Mouse (Mus musculus): ENCODE data around the gene Zfp444.
"Not testable (repeated sequence)": the region's sequence is repeated elsewhere in the genome, so short reads cannot be mapped to it uniquely, and the experiment has no call there.

The Zfp444 gene

DNA sequence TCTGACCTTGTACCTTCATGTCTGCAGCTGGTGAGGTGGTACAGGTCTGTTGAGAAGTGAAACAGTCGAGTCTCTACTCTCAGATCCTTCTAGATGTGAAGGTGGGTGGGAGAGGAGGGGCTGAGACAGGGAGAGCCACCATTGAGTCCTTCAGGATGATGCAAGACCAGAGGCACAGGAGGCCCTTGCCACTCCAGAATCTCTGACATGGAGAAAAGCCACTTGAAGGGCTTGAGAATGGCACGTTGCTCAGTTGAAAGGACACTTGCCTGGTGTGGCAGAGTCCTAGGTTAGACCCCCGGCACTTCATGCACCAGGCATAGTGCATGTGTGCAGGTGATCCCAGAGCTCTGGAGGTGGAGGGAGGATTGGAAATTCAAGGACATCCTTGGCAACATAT, 10.5 kb upstream of the Zfp444 start:
- DNase-seq (ENCODE audit: low read depth), result no peak

DNA sequence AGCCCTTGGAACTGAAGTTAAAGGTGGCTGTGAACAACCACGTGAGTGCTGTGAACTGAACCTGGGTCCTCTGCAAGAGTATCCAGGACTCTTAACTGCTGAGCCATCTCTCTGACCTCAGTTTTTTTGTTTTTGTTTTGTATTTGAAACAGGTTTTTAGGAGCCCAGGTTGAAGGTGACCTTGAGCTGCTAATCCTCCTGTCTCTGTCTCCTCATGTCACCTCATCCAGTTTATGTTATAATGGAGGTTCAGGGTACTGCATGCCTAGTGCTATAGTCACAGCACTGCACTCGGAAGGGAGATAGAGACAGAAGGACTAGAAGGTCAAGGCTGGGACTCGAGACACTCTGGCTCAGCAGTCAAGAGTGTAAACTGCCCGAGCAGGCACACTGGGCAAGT, 9.9 kb upstream of the Zfp444 start:
- no peak for DNase-seq (ENCODE audit: low read depth)

DNA sequence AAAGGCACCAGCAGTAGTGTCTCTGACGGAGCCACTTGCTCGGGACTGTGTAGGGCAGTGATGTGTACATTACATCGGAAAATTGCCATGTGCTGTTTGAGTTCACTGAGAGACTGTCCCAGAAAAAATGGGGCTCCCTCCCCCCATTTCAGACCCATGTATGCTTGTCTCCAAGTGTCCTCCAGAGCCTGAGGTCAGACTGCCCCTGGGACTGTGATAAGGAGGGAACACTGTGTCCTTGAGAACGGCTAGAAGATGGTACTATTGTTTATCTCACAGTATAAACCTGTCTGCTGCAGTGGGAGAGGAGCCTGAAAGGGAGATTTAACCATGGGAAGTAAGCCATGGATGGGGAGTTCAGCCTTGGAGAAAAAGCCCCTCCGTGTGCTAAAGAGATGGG, 7.4 kb upstream of the Zfp444 start:
- no peak for DNase-seq (ENCODE audit: low read depth)

DNA sequence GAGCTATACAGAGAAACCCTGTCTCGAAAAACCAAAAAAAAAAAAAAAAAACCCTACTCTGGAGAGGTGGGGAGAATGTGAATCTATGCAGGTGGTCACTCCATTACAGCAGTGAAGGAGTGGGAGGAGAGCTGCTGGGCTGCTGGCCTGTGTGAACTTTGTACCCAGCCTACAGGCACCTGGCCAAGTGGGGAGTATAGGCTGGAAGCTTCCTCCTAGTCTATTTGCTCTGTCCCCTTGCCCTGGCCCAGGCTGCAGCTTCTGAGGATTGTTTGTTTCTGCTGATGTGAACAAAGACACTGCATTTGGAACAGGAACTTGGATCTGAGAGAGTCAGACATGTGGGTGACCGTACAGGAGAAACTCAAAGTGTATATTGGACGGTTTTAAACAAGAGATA, 2.6 kb upstream of the Zfp444 start:
- DNase-seq (ENCODE audit: low read depth), result no peak

DNA sequence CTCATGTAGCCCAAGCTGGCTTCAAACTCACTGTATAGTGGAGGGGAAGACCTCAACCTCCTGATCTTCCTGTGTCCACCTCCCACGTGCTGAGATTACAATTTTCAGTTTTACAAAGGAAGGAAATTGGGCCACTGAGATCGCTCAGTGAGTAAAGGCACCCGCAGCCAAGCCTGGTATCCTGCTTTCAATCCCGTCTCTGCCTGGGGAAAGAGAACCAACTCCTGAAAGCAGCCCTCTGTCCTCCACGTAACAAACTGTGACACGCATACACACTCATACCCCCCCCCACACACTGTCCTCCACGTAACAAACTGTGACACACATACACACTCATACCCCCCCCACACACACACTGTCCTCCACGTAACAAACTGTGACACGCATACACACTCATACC, 1.6 kb upstream of the Zfp444 start:
- DNase-seq (ENCODE audit: low read depth), result no peak

DNA sequence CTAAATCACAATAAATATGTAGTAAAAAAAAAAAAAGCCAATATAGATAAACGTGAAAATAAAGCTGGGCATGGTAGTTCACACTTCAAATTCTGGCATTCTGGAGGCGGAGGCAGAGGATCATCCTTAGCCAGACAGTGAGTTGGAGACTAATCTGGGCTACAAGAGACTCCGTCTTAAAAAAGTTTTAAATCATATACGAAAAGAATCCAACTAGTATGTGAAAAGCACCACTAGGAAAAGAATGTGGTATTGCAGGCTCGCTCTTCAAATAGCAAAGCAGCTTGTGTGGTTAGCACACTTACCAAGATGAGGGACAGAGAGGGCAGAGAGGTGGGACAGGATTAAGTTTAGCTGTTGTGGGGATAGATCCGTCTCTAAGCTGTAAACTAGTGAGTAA, 1.2 kb upstream of the Zfp444 start:
- DNase-seq (ENCODE audit: low read depth), result no peak

DNA sequence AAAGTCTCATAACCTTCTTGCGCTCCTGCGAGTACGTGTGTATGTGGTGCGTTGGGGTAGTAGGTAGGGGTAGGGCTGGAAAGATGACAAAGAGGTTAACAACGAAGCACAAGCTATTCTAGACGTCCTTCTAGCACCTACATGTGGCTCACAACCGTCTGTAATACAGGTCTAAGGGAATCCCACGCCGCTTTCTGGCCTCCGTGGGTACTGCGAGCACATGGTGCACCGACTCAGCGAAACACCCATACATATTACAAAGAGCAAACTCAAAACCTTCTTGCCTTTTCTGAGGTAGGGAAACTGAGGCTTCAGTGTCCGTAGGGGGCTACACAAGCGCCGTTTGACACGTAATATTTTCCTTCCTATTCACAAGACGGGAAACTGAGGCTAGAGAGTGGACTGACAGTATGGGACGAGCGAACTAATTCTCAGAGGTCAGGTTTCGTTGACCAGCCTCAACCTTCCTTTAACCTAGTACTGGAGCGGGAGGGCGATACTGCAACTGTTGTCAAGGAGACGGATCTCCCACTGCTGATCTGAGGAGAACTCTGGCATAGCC, 501 bp upstream of the Zfp444 start:
- DNase-seq (ENCODE audit: low read depth), result peak; percentile 85

DNA sequence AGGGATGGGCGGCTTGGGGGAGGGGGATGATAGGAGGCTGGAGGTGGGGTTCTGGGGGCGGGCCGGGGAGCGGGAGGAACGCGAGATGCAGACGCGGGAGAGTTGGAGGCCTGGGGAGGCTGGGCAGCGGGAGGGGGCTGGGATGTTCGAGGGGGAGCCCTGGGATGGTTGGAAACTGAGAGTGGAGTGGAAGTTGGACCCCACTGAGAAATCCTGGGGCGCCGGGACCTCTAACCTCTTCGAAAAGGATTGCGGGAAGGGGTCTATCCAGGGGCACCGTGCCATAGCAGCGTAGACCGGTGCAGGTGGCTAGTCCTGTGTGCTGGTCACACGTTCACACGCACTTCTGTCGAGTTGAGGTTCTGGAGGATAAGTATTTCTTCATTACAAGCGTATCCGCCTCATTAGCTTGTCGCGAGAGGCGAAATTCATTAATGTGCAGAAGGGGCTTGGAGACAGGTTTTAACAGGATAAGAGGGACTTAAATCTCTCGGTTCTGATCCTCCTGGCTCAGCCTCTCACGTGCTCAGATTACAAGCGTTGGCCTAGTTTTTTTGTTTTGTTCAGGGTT, 733 bp downstream of the Zfp444 start:
- peak; percentile 52 for DNase-seq (ENCODE audit: low read depth)

DNA sequence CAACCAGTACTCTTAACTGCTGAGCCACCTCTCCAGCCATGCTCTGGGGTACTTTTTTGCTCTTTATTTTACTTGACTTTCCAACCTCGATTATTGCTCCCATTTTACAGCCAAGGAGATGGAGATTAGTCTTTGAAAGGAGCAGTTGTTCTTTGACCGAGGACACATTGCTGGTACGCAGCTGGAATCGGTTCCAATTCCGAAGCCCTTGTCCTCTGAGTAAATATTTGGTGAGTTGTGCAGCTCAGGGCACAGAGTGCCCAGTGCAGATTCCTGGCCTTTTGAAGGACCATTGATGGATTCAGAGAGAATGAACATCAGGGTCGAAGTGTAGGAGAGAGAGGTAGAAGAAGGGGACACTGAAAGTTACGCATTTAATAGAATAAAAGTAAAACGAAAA, 1.8 kb downstream of the Zfp444 start:
- DNase-seq (ENCODE audit: low read depth), result no peak

DNA sequence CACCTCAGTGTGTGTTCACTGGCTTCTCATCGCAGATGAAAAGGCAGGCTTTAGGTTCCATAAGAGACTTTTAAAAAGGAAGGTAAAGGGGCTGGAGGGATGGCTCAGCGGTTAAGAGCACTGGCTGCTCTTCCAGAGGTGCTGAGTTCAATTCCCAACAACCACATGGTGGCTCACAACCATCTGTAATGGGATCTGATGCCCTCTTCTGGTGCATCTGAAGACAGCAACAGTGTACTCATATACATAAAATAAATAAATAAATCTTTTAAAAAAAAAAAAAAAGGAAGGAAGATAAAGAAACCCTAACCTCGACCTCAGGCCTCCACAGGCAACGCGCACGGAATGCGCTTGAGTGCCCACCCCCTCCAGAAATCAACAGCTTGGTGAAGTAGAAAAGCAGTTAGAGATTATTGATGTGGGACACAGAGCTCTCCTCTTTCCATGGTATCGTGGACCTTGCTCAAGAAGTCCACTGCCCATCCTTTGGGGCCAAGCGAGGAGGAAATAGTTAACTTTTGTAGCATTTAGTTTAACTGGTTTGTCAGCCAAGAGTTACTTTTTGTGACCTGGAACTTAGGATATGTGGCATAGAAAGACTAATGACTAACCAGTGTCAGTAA, 2.5 kb downstream of the Zfp444 start:
- not testable (repeated sequence) for DNase-seq (ENCODE audit: low read depth)

DNA sequence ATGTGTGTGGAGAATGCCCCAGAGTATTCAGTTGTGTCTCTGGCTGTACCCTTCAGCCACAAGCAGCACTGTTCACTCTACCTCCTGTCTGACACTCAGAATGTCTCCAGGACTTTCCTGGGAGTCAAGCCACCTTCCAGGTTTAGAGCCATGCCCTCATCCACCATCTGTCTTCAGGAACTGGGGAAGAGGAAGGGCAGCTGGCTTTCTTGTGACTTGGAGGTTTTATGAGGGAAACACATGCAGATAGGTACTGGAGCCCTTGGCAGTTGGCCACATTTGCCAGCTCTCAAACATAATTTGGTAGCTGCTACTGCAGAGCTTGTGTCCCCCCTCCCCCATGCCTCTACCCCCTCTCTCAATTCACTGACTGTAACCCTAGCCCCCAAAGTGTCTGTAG, 7.0 kb downstream of the Zfp444 start:
- DNase-seq (ENCODE audit: low read depth), result no peak

DNA sequence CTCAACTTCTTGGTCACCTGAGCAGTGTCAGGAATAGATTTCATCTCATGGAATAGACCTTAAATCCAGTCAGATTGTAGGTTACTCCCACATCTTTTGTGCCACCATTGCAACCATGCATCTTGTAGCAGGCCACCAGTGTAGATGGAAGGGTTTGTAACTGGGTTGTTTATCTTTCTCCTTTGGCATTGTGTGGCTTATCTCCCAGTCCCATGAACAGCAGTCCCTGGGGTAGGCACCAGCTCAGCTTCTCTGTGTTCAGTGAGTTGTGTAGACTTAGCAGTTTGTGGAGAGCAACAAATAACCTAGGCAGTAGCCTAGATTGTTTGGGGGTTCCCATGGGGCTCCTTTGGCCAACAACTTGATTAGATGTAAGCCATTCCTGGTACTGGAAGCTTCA, 10.9 kb downstream of the Zfp444 start:
- DNase-seq (ENCODE audit: low read depth), result no peak

DNA sequence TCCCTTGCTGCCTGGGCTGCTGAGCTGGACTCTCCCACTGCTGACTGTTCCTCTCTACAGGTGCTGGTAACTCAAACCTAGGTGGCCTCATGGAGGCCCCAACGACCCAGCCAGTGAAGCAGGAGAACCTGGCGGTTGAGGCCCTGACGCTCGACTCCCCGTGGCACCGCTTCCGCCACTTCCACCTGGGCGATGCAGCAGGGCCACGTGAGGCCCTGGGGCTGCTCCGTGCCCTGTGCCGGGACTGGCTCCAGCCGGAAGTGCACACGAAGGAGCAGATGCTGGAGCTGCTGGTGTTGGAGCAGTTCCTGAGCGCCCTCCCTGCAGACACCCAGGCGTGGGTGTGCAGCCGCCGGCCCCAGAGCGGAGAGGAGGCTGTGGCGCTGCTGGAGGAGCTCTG, 11.8 kb downstream of the Zfp444 start:
- no peak for DNase-seq (ENCODE audit: low read depth)

DNA sequence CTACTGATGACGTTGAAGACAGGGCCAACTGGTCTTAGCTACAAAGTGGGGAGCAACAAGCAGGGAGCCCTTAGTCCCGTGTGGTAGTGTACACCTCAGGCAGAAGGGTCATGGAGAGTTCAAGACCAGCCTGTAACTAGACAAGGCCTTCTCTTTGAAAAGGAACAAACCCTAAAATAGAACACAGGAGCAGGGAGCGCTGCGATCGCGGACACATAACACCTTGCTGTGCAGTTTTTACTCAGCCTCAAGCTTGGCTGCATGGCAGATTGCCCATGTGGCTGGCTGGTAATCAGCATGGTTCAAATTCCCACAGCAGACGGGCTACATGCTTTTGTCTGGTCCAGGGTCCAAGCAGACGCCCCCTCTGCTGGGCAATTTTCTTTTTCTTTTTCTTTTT, 12.5 kb downstream of the Zfp444 start:
- DNase-seq (ENCODE audit: low read depth), result no peak

DNA sequence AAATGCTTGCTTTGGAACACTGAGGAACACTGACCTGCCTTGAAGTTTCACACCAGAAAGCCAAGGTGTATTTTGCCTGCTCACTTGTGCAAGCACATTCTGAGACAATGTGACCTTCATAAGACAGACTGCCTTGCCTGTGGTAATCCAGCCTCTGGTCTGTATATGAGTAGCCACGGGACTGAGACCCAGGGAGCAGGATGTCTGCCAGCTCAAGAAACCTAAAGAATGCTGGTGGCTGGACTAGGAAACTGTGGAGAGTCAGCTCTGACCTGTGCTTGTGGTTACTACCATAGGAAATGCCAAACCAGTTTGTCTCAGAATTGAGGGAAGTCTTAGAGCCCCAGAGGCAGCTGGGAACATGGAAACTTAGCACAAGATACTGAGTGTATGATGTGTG, 13.4 kb downstream of the Zfp444 start:
- no peak for DNase-seq (ENCODE audit: low read depth)

DNA sequence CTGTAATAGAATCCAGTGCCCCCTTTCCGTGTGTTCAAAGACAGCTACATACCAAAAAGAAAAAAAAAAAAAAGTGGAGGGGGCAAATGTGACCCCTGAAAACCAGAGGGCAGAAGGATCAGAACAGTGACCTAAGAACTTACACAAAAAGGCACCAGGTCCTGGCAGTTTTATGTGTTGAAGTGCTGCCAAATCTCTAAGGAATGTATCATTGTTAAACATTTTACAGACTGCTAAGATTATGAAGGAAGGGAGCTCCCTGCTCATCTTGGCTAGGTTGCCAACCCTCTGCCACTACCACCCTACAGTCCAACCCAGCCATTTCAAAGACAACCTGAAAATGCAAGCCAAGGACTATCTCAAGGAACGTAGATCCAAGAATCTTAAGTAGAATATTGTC, 14.2 kb downstream of the Zfp444 start:
- DNase-seq (ENCODE audit: low read depth), result no peak

DNA sequence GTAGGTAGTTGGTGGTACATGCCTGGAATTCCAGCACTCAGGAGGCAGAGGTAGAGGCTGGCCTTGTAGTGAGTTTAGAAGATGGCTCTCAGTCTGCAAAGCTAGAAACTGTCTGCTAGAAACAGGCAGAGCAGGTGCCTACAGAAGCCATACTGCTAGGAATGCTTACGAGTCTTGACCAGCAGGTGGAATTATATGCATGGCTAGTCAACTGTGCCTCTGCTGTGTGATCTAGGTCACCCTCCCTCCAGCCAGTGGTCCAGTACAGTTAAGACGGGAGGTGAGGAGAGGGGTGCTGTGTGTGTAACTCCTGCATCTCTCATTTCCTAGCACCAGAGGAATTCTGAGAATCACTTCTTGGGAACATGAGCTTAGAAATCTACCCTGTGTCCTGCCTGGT, 14.7 kb downstream of the Zfp444 start:
- no peak for DNase-seq (ENCODE audit: low read depth)

DNA sequence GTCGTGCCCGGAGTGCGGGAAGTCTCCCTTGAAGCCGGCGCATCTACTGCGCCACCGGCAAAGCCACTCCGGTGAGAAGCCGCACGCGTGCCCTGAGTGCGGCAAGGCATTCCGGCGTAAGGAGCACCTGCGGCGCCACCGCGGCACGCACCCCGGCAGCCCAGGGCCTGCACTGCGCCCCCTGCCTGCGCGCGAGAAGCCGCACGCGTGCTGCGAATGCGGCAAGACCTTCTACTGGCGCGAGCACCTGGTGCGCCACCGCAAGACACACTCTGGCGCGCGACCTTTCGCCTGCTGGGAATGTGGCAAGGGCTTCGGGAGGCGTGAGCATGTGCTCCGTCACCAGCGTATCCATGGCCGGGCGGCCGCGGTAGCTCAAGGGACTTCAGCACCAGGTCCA, 17.5 kb downstream of the Zfp444 start:
- DNase-seq (ENCODE audit: low read depth), result peak; percentile 13

DNA sequence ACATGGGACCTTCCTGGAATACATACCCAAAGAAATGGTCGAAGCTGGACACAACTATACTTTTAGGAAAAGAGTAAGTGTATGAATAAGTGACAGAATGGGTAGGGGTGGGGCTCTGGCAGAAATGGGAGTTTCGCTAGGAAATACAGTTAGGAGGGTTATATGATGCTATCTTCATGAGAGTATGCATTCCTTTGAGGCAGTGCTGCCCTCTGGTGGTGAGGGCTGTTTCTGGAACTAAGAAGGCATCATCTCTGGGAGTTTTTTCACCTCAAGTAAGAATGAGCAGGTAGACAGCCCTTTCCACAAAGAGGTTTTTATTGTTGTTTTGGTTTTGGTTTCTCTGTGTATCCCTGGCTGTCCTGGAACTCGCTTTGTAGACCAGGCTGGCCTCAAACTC, 19.4 kb downstream of the Zfp444 start:
- DNase-seq (ENCODE audit: low read depth), result peak; percentile 87

DNA sequence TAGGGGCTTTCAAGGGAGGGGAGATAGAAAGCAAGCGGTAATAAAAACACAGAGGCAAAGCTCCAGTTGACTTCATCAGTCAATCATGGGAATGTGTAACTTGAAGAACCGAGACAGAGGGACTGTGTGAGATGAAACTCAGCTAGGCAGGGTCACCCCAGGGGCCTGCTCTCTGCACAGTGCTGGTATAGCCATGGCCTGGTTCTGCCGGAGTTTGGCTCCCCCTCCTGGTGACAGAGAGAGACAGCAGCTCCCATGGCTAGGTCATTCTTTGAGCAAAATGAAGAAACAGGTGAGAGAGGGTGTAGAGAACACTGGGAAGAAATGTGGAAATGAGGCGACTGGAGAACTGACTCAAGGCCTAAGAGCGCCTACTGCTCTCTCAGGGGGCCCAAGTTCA, 22.1 kb downstream of the Zfp444 start:
- peak; percentile 79 for DNase-seq (ENCODE audit: low read depth)

DNA sequence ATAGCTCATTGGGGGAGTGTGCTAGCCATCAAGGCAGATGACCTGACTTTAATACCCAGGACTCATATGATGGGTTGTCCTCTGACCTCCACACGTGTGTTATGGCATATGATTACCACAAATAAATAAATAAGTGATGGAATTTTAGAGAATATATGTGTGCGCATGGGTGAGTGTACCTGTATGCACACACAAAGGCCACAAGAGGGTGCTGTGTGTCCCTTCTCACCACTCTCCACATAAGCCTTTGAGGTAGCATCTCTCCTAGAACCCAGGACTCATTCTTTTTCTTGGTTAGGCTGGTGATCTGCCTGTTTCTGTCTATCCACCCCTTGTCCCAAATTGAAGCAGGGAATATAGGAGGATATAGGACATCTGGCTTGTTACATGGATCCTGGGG, 23.8 kb downstream of the Zfp444 start:
- no peak for DNase-seq (ENCODE audit: low read depth)

DNA sequence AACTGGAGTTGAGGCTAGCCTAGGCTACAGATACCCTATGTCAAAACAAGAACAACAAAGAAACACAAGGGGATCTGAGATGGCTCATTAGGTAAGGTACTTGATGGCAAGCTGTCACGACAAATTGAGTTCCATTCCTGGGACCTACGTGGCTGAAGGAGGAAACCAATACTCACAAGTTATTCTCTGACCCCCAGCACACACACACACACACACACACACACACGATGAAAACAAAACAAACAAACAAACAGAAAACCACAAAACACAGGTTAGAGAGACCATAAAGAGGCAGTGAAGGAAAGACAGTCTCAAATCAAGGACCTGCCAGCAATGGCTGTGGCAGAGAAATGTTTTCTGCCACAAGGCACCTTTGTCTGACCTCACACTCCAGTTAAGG, 24.8 kb downstream of the Zfp444 start, which contains the start of gene Galp:
TSS of gene Galp (plus strand) at position 301 of the 400 bp plus-strand sequence.
- no peak for DNase-seq (ENCODE audit: low read depth)

DNA sequence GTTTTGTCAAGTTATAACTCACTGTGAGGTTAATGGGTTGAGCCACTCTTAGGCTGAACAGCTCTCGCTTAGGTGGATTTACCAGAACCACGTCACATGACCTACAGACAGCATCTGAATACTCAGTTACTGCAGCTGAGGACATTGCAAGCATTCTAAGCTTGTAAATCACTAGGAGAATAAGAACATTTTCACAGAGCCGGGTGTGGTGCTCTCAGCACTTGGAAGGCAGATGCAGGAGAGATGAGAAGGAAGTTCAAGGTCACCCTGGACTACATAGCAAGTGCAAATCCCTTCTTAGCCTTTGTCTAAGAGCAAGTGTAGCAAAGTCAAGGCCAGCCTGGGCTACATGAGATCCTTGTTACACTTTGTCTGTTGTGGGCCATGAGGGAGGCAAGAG, 32.2 kb downstream of the Zfp444 start:
- no peak for DNase-seq (ENCODE audit: low read depth)

DNA sequence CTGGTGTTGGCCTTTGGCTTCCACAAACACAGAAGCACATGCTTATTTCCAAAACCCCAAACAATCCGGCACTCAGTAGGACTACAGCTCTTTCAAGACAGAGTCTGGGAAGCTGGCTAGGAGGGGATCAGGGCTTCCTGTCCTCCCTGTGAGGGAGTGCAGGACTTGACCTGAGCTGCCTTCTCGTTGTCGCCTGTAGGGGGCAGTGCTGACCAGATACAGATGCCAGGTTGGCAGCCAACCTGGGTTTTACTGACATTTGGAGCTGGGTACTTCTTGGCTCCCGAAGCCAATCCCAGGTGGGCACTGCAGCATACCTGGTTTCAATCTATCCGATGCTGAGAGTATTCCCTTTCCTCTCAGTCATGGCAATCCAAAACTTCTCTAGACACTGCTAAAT, 41.1 kb downstream of the Zfp444 start:
- peak; percentile 50 for DNase-seq (ENCODE audit: low read depth)

Measured in NIH3T3 (cell line).